Mouse (Mus musculus): ENCODE data around the gene Znrd1.

DNA sequence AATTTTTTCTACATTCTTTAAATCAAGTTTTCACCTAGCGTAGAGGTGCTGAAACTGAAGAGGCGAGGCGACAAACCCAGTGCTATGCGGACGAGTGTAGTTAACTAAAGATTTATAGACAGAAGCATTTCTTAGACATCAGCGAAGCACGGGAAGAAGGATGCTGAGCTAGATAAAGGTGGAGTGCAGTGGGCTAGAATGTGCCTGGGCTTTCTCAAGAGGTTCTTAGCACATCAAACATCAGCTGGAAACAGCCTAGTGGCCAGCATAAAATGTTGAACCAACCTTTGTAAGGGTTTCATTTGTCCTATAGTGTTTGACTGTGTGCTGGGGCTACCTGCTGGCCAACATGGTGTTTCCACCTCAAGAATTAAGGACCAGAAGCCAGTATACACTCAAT, 42.5 kb upstream of the Znrd1 start, which contains the start of gene Zfp57:
- TF ChIP-seq CTCF (IDR thresholded peaks at IDR 0.05; ENCODE audit: low read depth, low read length): no peak
- no peak for TF ChIP-seq EP300 (IDR thresholded peaks at IDR 0.05; ENCODE audit: insufficient read depth, low read depth, low read length)
- TF ChIP-seq POLR2A (IDR thresholded peaks at IDR 0.05; ENCODE audit: insufficient read depth, low read length): no peak
